Mouse (Mus musculus) thymus, adult 2 months (tissue): ENCODE results near the gene Igf1r.

Experiments used
- CTCF ChIP-seq: fragments of 200-500 bp; IDR thresholded peaks from 2 replicates; pipeline ENCODE4 v1.5.1; 2012; ENCODE audit warnings: mild to moderate bottlenecking, control low read depth, low read length, moderate library complexity, borderline replicate concordance; ENCODE audit not compliant: control insufficient read depth, poor library complexity, insufficient read depth; ENCODE audit errors: extremely low read depth
- POLR2A ChIP-seq: fragments of 200-500 bp; IDR thresholded peaks from 2 replicates; pipeline ENCODE4 v1.6.1; 2012; ENCODE audit warnings: mild to moderate bottlenecking, low read length, control low read depth, moderate library complexity; ENCODE audit not compliant: control insufficient read depth, poor library complexity, insufficient read depth; ENCODE audit errors: extremely low read depth

DNA sequence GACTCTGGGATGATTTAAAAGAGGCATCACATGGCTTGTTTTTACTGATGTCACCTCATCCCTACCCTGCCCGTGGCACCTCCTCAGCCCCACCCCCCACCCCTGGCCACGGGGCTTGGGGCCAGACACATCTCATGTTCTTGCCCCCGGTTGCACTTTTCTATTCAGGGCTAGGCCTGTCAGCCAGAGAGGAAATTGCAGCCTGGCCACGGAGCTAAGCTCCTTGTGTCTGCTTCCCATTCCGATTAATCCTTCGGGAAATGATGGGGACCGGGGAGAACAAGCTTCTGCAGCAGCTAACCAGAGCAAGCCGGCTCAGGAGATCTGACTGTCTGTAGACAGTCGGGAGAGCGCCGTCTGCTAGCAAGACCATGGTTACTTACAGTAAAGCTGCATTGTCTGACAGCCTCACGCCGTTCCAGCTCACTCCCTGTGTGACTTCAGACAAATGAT is 270.8 kb downstream of the Igf1r start:
- TF ChIP-seq POLR2A = no peak
- no peak for TF ChIP-seq CTCF
